Mouse (Mus musculus): ENCODE data around the gene Slc2a12.

DNA sequence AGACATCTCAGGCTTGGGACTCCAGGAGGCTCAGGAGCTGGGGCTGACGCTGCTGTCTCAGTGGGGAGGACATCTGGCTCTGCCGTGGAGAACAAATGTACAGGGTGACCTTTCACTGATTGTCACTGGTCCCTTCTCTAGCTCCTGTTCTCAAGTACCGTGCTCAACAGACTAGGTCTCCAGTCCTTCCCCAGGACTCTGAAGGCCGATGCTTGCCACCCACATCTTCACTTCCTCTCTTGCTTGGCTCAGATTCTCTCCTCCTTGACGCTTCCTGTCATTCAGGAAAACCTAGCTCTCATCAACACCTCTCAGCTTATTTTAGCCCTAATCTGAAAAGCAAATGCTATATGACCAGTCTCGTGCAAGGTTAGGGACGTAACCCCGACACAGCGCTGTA, 56.0 kb downstream of the Slc2a12 start:
- TF ChIP-seq CTCF (IDR thresholded peaks at IDR 0.05; ENCODE audit: extremely low read depth, insufficient read depth, insufficient read length, insufficient replicate concordance), result no peak
- TF ChIP-seq POLR2A (IDR thresholded peaks at IDR 0.05; ENCODE audit: low read depth, low read length), result no peak

All from spleen, adult 2 months (tissue).